Mouse (Mus musculus) fibroblast of lung, adult 2 months (primary cell): ENCODE measurements around the gene Stkld1.

Experiments
- DNase-seq: peaks from one replicate; pipeline ENCODE4 v3.0.0-alpha.2; 2011; ENCODE audit warnings: low read depth

Stkld1 gene

DNA sequence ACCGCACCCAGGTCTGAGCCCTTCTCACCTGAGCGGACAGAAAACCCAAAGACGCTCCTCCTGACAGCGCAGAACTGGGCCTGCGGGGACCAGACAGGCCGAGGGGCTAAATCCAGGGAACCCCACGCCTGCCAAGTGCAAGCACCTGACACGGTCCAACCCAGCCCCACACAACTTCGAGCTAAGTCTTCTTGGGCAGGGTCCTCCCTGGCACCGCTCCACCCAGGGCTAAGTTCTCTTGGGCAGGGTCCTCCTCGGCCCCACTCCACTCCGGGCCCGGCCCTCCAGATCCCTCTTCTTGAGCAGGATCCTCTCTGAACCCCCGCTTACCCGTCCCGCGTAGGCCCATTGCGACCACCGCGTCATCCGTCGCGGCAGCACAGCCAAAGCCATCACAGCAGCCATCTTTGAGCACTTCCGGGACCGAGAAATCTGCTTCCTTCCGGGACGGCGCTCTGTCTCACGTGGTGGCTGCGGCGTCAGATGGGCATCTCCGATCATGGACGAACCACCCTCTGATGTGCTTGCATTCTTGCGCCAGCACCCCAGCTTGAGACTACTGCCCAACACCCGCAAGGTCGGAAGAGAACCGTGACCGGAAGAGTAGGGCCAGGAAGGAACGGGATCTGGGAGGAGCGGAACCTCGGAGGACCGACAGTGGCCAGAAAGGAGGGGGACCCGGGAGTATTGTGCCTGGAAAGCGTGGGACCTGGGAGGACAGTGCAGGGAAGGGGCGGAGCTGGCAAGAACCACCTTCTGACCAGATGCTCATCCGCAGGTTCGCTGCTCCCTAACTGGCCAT, 17.7 kb upstream of the Stkld1 start, which contains the start of the genes Surf2 and Surf1:
TSS of gene Surf2 (plus strand) at position 441 of the 802 bp plus-strand sequence.
TSS of gene Surf1 (minus strand) at position 604 of the 802 bp plus-strand sequence.
- peak; percentile 40 for DNase-seq

DNA sequence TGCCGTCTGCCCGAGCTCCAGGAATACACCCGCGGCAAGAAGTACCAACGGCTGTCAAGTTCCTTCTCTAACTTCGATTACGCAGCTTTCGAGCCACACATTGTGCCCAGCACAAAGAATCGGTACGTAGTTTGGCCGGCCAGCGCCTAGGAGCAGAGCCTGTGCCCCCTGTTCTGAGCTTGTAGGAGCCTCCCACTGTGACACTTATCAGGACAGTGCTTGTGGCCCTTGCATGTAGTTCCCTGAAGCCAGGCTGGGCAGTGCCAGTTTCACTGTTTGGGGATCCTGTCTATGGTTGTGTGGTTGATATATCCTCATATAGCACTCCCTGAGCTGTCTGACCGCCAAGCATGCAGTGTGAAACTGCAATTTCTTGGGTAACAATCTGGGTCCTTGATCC, 17.1 kb upstream of the Stkld1 start:
- DNase-seq: no peak

DNA sequence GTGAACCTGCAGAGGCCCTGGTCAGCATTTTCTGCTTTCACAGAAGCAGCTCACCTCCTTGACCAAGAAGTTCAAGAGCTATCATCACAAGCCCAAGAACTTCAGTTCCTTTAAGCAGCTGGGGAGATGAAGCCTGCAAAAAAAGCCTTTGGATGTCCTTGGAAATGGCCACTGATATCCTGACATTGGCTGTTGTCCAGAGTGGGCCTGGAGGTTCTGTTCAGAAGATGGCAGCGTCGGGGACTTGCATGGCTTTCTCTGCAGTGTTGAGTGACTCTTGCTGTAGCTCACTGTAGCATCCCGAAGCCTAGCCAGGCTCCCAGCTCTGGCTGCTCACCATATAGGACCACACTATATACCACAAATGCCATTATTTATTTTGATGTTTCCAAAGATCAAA, 14.2 kb upstream of the Stkld1 start:
- no peak for DNase-seq

GRCm38 (mm10) chr2:26920190-26920855, 13.5 kb upstream of the Stkld1 start:
- DNase-seq: no peak

DNA sequence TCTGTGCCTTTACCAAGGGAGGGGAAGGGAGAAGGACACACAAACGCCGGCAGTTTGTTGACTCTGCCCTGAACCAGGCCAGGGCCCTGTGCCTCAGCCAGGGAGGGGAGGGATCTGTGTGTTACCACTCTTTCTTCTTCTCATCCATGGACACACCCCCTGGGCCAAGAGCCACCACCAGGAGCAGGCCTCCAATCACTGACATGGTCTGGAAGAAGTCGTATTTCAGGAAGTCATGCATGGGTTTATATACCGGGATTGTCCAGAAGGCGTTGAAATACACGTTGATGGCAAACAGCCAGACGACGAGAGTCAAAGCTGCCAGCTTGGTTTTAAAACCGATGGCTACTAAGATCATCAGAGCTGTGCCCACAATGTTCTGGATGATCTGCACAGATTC, 12.1 kb upstream of the Stkld1 start:
- no peak for DNase-seq

- DNase-seq: no peak
These were observed 5.9 kb upstream of the Stkld1 start for GRCm38 (mm10) chr2:26927745-26928476.

DNA sequence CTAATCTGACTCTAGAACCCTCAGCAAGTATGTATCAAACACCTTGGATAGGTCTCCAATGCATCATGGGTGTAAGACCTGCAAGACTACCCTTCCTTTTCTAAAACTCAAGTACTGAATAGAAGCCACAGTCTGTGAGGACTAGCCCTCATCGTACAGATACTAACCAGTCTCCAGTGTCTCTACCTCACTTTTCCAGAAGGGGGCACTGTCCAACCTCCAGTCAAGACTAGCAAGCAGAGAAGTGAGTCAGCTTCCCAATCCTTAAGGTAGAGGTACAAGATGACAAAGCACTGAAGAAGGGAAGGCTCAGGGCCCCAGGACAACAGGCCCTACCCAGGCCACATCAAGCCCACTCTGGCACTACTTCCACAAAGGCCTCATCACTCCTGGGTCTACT, 3.5 kb upstream of the Stkld1 start:
- DNase-seq: no peak

GRCm38 (mm10) chr2:26932473-26933303, 1.2 kb upstream of the Stkld1 start:
- DNase-seq: no peak

GRCm38 (mm10) chr2:26935286-26935685, 1.4 kb downstream of the Stkld1 start:
- no peak for DNase-seq

DNA sequence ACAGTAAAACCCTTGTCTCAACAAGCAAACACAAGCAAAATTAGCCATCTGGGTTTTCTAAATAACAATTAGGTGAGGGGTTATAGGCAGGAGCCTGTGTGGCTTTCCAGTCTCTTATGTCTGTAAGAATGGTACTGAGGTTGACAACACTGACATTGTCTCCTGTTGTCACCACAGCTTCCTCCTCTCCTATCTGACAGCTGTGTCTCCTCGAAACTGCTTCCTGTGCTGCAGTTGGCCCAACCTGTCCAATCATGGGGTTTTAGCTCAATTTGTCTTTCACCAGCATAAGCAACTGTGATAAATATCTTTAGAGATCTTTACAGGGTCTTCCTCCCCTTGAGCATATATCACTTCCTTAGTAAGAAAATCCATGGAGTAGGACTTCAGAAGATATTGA, 2.6 kb downstream of the Stkld1 start:
- no peak for DNase-seq

- no peak for DNase-seq
These were observed 7.7 kb downstream of the Stkld1 start for GRCm38 (mm10) chr2:26941539-26941938.

- no peak for DNase-seq
These were observed 9.4 kb downstream of the Stkld1 start for GRCm38 (mm10) chr2:26943253-26943652.

GRCm38 (mm10) chr2:26950411-26950810, 16.6 kb downstream of the Stkld1 start:
- no peak for DNase-seq

DNA sequence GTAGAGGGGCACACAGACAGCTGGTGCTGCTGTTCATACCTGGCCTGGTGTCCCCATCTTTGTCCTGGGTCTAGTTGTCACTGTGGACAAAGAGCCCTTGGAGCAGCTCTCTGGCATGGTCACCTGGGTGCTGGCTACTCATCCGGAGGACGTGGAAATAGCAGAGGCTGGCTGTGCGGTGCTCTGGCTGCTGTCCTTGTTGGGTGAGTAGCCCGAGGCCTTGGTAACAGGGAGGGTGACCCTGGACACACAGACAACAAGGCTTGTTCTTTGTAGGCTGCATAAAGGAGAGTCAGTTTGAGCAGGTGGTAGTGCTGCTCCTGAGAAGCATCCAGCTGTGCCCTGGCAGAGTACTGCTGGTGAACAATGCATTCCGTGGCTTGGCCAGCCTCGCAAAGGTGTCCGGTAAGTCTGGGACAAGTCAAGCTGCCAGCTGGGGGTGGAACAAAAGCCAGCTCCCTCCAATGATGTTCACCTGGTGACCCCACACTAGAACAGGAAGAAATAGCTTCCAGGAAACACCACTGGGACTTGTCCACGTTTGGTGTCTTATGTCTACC, 17.6 kb downstream of the Stkld1 start:
- no peak for DNase-seq

GRCm38 (mm10) chr2:26952193-26952592, 18.3 kb downstream of the Stkld1 start:
- no peak for DNase-seq

GRCm38 (mm10) chr2:26952866-26953265, 19.0 kb downstream of the Stkld1 start:
- no peak for DNase-seq

GRCm38 (mm10) chr2:26954735-26955395, 21.0 kb downstream of the Stkld1 start:
- DNase-seq: no peak

DNA sequence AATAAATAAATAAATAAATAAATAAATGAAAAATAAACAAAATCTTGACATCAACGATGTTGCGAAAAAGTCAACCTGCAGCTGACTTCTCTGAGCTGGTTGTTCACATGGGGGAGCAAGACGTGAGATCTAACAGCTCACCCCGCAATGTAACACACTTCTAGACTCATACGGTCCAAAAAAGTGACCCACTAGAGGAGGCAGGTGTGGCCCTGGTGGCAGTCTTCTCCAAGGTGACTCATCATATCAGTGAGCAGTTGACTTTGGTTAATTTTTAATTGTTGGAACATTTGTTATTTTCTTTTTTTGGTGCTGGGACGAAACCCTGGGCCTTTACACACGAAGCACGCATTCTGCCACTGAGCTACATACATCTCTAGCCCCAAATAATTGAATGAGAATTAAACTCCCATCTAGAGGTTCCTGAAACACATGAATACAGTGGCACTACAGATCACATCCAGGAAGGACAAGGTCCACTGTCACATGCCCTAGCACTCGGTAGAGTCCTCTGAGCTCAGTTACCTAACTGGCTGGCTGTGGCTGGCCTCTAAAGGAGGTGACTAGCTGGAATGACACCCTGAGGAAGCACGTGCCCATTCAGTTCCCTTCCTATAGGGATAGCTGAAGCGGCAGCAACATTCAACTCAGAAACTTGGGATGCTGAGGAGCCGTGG, 23.1 kb downstream of the Stkld1 start:
- DNase-seq: no peak

DNA sequence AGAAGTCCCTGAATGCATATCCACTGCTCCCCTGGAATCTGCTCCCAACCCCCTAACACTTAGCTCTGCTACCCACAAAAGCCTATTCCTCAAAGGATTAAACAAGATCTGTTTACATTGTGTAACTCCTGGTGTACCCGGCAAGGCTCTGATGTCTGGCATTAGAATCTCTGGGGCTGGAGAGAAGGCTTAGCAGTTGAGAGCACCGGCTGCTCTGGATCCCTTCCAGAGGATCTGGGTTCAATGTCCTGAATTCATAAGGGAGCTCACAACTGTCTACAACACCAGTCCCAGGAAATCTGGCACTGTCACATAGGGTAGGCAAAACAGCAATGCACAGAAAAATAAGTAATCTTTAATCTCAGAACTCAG, 23.6 kb downstream of the Stkld1 start:
- no peak for DNase-seq

GRCm38 (mm10) chr2:26960756-26961155, 26.9 kb downstream of the Stkld1 start:
- no peak for DNase-seq
